Mouse (Mus musculus): ENCODE results near the gene Akap17b. TPM values are rescaled to one million over a fixed set of nuclear protein-coding genes. Genes with fewer than 3 reads are reported as not detected.
A peak's percentile ranks its signal among the peaks of the same experiment; 100 is the strongest.
"Not testable (repeated sequence)": the region's sequence is repeated elsewhere in the genome, so short reads cannot be mapped to it uniquely, and the experiment has no call there.

Akap17b gene
- polyA plus RNA-seq (2012; rRNA removed) = 4.7 and 5.0 TPM in 2 replicates

DNA sequence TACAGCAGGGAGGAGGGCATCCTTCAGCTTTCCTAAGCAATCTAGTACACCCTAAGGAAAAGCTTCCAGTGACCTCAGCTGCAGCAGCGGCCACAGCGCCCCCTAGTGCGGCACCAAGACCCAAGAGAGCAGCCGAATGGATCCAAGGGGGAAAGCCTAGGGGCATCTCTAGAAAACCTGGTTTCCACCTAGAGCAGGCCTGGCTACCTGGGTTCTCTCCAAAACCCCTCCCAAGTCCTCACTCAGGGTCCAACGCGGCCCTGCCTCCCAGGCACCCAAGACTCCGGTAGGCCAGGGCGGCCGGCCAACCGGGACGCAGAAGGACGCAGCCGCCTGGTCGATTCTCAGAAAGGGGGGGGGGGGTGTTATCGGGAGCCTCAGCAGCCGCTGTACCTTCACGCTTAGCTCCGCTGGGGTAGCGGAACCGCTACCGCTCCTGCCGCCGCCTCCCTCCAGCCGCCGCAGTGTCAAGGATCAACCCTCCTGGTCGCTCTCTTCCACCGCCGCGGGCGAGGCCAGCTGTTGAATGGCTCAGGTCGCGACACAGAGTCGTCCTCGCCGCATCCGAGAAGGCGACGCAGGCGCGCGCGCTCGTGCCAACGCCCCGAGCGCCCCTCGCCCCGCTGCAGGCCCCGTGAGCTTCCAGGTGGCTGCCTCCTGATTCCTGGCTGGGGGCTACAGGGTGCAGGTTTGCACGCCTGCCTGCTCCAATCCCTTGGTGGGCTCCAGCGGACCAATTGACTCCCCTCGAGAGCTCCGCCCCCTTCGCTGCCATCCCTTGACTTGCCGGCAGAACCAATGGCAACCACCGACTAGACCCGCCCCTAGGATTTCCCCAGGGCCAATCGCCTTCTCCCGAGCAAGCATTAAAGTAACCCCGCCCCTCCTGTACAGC, at the start of gene Akap17b:
TSS of gene Akap17b (minus strand) at position 739 of the 895 bp plus-strand sequence.
- DNase-seq (ENCODE audit: low spot score) = peak; percentile 56

DNA sequence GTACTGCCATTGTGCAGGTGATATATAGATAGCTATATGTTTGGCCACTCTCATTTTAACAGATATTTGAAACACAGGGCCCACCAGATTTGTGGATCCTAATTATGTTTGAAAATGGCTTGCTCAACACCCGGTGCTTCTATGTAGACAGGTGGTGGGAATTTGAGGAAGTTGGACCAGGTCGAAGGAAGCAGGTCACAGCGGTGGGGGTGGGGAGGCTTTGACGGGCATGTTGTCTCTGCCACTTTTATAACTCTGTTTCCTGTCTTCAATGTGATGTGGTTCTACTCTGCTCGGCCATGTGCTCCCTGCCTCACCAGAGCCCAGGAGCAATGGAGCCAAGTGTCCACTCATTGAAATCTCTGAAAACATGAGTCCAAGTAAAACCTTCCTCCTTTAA, 46.2 kb upstream of the Akap17b start:
- DNase-seq (ENCODE audit: low spot score) = no peak

DNA sequence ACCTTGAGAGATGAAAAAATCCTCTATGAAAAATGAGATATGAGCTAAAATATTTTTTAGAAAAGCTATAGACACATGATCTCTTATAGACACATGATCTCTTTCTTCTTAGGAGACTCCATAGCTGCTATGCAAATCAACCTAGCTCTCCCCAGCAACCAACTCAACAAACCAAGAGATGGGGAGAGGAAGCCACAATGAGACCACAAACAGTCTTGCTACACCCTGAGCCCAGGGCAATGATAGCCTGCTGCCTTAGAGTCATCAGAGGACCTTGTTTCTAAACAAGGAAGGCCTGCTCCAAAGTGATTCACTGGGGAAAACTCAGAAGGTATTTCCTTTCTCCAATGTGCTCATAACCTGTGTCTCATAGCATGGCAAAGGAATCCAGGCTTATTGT, 44.5 kb upstream of the Akap17b start:
- no peak for DNase-seq (ENCODE audit: low spot score)

DNA sequence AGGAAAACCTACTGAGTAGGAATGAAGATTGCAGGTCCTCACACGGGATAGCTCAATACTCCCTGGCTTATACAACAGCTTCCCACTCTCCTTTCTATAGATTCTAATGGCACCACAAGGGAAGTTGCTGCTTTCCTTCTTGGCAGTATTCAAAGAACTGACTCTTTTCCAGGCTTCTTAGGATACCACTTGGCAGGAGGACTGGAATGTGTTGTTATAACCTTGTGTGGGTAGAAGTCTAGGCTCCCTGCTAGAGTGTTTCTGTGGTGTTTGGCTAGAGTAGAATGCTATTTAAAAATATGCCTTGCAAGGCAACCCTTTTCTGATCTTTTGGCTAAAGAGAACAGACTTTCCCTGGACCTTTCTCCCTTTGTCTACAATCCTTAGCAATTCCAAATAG, 31.6 kb upstream of the Akap17b start:
- no peak for DNase-seq (ENCODE audit: low spot score)

DNA sequence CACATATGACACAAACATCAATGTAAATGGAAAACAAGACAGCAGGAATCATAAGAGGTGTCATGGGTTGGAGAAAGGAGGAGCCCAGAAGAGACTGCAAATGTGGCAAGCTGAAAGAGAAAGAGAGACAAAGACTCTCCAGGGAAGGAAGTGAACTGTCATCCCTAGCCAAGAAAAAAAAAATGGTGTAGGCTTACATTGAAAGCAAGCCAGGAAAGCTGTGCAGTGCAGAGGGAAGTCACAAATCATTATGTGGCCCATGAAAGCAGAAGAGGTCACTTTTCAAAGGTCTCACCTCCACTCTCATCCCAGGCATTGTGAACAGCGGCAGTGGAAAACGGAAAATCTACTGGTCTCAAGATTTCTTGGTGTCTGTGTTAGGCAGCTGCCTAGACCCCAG, 27.5 kb upstream of the Akap17b start:
- DNase-seq (ENCODE audit: low spot score) = no peak

DNA sequence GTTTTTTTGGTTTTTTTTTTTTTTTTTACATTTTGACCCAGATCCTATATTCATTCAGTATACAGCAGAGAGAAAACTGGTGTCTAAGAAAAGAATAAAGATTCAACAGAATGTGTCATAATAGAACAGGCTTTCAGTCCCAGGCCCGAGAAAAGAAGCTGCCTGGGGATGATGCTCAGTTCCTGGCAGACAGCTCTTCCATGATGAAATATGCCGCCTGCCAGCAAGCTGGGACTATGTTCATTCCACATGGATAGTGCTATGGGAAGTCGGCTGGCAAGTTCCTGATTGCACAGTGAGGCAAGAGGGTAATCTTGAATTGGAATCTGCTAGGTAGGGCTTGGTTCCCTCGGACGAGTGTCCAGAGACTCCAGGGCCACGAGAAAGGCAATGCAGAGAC, 5.1 kb downstream of the Akap17b start:
- DNase-seq (ENCODE audit: low spot score) = no peak

DNA sequence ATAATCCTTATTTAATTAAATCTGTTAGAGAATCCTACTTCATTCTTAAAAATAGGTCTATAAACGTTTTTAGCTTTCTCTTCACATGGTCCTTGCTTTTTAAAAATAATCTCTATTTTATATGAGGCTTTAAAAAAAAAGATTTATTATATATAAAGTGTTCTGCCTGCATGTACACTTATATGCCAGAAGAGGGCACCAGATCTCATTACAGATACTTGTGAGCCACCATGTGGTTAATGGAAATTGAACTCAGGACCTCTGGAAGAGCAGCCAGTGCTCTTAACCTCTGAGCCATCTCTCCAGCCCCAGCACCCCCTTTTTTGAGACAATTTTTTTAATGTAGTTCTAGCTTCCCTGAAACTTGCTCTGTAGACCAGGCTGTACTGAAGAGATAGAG, 14.4 kb downstream of the Akap17b start:
- DNase-seq (ENCODE audit: low spot score) = no peak

DNA sequence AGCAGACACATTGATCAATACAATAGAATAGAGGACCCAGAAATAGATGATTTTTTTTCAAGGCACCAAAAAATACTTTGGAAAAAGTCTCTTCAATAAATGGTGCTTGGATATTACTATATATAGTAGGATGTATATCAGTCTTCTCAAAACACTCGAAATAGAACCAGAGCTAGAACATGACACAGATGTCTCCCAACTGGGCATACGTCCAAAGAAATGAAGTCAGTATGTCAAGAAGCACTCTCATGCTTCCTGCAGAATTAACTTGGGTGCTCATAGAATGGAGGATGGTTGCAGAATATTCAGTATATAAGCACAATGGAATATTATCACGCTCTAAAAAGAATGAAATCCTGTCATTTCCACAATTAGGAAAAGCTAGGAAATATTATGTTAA, 17.1 kb downstream of the Akap17b start:
- DNase-seq (ENCODE audit: low spot score) = no peak

DNA sequence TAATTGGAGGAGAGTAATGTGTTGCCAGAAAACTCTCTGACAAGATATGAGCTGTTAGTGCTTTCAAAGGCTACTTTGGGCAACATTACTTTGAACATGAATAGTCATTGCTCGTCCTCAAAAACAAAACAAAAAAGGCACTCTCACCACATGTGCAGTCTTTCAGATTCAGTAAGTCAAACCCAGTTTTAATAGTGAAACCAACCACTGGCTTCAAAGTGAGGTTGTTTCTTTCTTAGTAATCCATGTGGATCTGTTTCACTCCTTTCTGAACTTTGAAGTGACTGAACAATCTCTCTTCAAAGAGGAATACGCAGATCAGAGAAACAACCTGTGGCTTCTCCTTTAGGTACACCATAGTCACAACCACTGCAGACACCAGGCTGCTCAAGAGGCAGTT, 36.1 kb downstream of the Akap17b start:
- DNase-seq (ENCODE audit: low spot score) = no peak

DNA sequence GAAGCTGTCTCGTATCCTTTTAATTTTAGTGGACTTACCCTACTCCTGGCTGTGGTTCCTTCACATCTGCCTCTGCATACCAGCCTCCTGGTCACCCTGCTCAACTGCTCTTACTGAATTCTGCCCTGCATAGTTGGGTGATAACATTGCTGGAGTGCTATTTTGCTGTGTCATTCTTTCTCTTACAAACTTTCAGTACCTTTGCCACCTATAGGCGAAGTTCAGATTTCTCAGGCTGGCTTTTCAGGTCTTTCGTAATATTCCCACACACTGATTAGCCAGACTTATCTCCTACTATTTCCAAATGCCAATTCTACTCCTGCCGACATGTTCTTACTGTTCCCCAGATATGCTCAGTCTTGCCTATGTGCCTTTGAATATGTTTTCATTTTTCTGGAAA, 41.2 kb downstream of the Akap17b start:
- DNase-seq (ENCODE audit: low spot score) = no peak

DNA sequence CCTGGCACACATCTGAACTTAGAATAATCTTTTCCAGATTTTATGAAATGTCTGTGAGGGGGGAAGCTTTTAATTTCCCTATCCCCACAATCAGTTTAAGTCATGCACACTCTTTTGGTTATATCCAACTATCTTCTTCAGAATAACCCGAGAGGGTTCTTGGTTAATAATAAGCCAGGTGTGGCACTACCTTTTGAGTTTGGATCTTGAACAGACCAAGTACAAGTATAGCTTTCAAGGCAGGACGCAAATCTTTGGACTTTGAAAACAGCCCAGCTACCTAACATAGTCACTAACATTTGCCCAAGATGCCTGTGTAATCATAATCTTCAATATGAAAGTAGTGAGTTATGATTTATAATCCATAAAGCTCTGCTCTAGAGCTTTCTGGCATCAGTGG, 42.3 kb downstream of the Akap17b start:
- no peak for DNase-seq (ENCODE audit: low spot score)

DNA sequence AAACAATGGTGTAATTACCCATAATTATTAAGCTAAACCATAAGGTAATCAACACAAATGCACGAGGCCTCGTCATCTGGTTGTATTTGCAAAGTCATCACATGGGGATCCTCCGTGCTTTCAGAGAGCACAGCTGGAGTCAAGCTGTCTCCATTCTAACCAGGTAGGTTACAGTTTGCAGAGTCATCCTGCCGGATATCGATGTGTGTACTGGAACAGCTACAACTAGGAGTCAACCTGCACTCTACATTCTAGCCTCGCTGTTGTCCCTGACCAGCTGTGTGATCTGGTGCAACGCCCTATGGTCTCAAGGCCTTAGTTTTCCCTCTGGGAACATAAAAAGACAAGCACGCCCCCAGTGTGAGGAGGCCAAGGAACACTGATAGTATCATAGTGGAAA, 45.1 kb downstream of the Akap17b start:
- DNase-seq (ENCODE audit: low spot score) = no peak

DNA sequence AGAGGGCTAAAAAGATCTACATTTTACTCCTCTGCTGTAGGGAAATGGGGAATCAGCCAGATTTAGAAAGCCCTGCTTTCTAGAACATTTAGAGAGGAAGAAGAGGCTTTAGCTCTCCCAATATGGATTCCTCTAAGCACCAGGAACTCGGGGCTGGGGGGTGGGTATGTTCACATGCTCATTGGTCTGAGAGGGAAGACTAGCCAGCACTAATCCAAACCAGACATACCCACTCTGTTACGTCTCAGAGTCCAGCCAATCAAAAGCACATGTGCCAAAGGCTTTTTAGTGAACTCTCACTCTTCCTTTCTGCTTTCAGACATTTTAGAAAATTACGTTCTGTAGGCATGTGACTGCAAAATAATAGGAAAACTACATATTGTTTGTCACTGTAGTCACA, 45.5 kb downstream of the Akap17b start:
- DNase-seq (ENCODE audit: low spot score) = no peak

DNA sequence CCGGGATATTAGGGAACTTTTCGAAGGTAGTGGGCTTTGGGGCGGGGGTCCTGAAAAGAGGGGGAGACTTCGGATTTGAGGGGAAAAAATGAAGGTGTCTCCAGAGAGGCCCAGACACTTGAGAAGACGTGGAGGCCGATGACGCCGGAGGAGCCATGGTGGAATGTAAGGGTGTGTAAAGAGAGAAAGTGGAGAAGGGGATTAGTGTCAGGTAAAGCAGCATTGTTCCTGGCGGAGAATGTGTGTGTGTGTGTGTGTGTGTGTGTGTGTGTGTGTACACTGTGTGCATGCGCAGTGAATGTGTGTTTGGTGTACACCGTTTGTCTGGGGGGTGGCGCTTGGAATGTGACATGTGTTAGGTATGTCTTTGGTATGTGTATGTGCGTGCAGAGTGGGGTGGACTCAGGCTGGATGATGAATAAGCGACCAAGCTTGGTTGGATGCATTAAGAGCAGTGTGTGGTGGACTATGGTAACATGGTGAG, 46.3 kb downstream of the Akap17b start:
- no peak for DNase-seq (ENCODE audit: low spot score)

DNA sequence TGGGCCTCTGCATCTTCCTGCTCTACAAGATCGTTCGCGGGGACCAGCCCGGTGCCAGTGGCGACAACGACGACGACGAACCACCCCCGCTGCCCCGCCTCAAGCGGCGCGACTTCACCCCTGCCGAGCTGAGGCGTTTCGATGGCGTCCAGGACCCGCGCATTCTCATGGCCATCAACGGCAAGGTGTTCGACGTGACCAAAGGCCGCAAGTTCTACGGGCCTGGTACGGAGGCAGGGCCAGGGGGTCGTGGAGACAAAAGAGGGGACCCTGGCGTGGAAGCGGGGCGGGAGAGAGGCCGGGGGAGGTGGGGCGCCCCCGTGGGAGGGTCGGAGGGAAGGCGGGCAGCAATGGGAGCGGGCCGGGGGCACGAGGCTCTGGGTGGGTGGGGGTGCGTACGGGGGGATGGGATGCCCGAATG, 46.8 kb downstream of the Akap17b start:
- no peak for DNase-seq (ENCODE audit: low spot score)

DNA sequence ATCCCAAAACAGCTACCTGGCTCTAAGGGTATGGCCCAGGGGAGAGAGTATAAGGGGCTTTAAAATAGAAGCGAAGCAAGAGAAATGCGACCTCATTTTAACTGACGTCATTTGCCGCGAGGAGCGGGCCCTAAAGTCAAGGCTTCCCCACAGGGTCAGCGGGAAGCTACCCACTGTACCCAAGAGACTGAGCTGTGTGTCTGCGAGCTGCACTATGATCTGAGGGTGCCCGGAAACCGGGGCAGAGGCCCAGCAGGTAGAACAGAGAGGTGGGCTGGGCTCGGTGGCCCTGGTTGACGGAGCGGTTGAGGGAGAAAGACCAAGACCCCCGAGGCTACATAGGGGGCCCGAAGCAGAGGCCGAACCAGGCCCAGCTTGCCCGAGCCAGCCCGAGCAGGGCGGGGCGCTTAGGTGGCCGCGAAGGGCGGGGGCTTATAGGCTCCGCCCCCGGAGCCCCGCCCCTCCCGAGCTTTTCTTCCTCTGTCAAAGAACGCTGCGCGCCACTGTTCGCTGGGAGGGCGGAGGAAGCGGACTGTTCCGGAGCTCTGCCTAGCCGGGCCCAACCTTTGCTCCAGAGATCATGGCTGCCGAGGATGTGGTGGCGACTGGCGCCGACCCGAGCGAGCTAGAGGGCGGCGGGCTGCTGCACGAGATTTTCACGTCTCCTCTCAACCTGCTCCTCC, 47.3 kb downstream of the Akap17b start, which contains the start of gene Pgrmc1:
TSS of gene Pgrmc1 (plus strand) at position 500 of the 683 bp plus-strand sequence.
- peak; percentile 81 for DNase-seq (ENCODE audit: low spot score)

DNA sequence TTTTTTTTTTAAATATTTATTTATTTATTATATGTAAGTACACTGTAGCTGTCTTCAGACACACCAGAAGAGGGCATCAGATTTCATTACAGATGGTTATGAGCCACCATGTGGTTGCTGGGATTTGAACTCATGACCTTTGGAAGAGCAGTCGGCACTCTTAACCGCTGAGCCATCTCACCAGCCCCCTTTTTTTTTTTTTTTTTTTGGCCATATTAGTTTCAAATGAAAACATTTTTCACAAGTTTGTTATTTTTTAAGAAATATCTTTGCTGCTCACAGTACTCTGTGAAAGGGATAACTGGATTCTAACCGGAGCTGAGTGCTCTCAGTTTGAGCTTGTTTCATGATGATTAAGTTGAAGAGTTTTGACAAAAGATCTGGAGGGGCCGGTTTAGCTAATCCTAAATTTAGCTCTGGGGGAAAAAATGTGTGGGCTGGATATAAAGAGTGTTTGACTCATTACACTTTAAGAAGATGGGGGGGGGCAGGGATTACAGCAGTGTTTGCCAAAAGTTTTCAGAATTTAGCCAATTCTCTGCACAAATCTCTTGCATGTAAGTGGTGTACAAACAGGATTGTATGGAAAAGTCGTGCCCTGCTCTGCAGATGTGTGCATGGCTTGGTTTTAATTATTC, 48.6 kb downstream of the Akap17b start:
- DNase-seq (ENCODE audit: low spot score) = not testable (repeated sequence)

DNA sequence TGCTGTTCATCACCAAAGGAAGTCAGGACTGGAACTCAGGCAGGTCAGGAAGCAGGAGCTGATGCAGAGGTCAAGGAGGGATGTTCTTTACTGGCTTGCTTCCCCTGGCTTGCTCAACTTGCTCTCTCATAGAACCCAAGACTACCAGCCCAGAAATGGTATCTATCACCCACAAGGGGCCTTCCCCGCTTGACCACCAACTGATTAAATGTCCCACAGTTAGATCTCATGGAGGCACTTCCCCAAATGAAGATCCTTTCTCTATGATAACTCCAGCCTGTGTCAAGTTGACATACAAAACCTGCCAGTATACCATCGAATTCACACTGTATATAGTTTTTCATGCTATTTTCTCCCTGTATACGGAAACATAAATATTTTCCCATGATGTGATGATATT, 49.9 kb downstream of the Akap17b start:
- no peak for DNase-seq (ENCODE audit: low spot score)

DNA sequence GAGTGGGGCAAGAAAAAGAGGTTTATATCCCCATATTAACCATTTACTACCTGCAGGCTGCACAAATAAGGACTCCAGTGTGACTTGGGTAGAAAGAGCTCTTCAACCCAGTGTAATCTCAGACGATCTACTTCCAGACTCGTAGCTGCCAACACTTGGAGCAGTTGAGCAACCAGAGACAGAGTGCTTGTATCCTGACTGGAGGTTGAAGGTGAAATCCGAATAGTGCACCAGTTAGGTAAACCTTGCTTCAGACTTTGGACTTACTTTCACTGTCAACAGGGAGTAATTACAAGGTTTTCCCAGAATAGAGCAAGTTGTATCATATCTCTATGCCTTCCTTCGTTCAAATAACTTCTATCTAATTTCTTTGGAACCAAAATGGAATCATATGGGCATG, 53.7 kb downstream of the Akap17b start:
- no peak for DNase-seq (ENCODE audit: low spot score)

DNA sequence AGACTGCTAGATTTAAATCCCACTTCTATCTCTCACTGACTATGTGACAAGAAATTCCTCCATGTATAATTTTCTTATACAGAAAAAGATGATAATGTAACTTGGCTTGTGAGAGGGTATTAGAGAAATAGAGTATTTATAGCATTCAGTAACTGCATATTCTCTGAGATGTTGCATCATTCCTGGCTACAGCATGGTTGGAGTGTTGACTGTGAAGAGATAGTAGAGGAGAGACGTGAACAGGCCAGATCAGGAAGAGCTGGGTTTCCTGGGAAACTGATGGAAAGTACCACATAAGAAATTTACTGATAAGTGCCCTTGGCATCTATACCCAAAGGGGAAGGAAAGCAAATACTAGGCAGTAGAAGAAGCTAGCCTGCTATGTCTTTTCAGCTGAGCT, 54.1 kb downstream of the Akap17b start:
- no peak for DNase-seq (ENCODE audit: low spot score)

DNA sequence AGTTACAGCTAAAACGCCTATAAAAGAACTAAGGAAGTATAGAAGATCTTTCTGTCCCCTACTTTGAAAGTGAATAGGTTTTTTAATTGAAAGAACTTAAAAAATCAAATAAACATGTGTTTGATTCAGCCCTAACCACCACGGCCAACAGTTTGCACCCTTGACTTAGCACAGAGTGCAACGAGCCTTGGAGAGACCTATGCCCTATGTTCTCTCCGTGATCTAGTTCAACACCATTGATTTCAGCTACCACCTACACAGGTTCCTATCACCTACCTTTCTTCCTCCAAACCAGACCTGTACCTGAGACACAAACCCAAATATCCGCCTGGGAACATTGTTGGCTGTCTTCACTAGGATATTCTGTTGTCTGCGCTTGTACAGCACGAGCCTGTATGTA, 54.9 kb downstream of the Akap17b start:
- no peak for DNase-seq (ENCODE audit: low spot score)

All from urinary bladder, adult 2 months (tissue).